Mouse (Mus musculus) heart, embryonic 14.5 days (tissue): ENCODE measurements around the gene 0610037L13Rik. TPM values are rescaled to one million over a fixed set of nuclear protein-coding genes. Genes with fewer than 3 reads are reported as not detected.

ENCODE experiments used
- ATAC-seq: fragments of 200-750 bp; cut with Nextera tagmentation; 2 replicates; pipeline ENCODE4 v1.8.0; 2017; ENCODE audit warnings: low read depth, moderate TSS enrichment; ENCODE audit not compliant: insufficient number of reproducible peaks, insufficient read depth, low FRiP score
- H3K27ac ChIP-seq, 2 experiments: fragments of 200-500 bp in 1 of 2; fragments of 300-500 bp in 1 of 2; sonication (generic) in 1 of 2; replicated peaks in 1 of 2; 2 replicates each; pipeline ENCODE4 v1.5.1; 2012 to 2014; ENCODE audit warnings: low read depth in 2 of 2, low read length in 2 of 2, control low read depth in 1 of 2, mild to moderate bottlenecking in 1 of 2, mixed read lengths in 1 of 2; ENCODE audit not compliant: control insufficient read depth in 1 of 2, insufficient read depth in 1 of 2
- H3K27me3 ChIP-seq: fragments of 300-500 bp; sonication (generic); 2 replicates; pipeline ENCODE4 v1.6.1; 2014; ENCODE audit warnings: mild to moderate bottlenecking, low read length, control low read depth; ENCODE audit not compliant: control insufficient read depth, insufficient read depth
- H3K36me3 ChIP-seq: fragments of 300-500 bp; sonication (generic); 2 replicates; pipeline ENCODE4 v1.6.1; 2014; ENCODE audit warnings: mild to moderate bottlenecking, control low read depth, low read length, mixed read lengths; ENCODE audit not compliant: control insufficient read depth, insufficient read depth
- H3K4me1 ChIP-seq, 2 experiments: fragments of 200-500 bp in 1 of 2; fragments of 300-500 bp in 1 of 2; sonication (generic) in 1 of 2; 2 replicates each; pipeline ENCODE4 v1.6.1; 2012 to 2014; ENCODE audit warnings: low read length in 2 of 2, control low read depth in 1 of 2, mixed read lengths in 1 of 2; ENCODE audit not compliant: control insufficient read depth in 2 of 2, insufficient read depth in 2 of 2
- H3K4me2 ChIP-seq: fragments of 300-500 bp; sonication (generic); 2 replicates; pipeline ENCODE4 v1.6.1; 2014; ENCODE audit warnings: mild to moderate bottlenecking, low read length
- H3K4me3 ChIP-seq, 2 experiments: fragments of 200-500 bp in 1 of 2; fragments of 300-500 bp in 1 of 2; sonication (generic) in 1 of 2; 2 replicates each; pipeline ENCODE4 v1.5.1; 2012 to 2014; ENCODE audit warnings: low read length in 2 of 2, mild to moderate bottlenecking in 2 of 2, control low read depth in 1 of 2, low read depth in 1 of 2, moderate library complexity in 1 of 2; ENCODE audit not compliant: control insufficient read depth in 1 of 2, insufficient read depth in 1 of 2
- H3K9ac ChIP-seq: fragments of 300-500 bp; sonication (generic); 2 replicates; pipeline ENCODE4 v1.6.1; 2014; ENCODE audit warnings: mild to moderate bottlenecking, low read length
- H3K9me3 ChIP-seq: fragments of 300-500 bp; sonication (generic); 2 replicates; pipeline ENCODE4 v1.6.1; 2016; ENCODE audit warnings: low read length, control low read depth; ENCODE audit not compliant: control insufficient read depth
- WGBS: fragments of 180-500 bp; shearing (Covaris S2); extraction: QIAGEN DNeasy Blood & Tissue Kit; methylation state at CpG from one replicate; pipeline ENCODE4 v1.1.7; 2014; 5-methylcytosine and 5-hydroxymethylcytosine counted together
- polyA plus RNA-seq: library from polyadenylated mRNA; unstranded; fragments of >200 nt; fragmentation: Nextera tagmentation; extraction: Ambion mirVana; gene quantifications from 2 replicates; pipeline ENCODE4 v1.2.1, GENCODE M21; 2014

Gene 0610037L13Rik
- polyA plus RNA-seq: 110 and 111 TPM in 2 replicates

DNA sequence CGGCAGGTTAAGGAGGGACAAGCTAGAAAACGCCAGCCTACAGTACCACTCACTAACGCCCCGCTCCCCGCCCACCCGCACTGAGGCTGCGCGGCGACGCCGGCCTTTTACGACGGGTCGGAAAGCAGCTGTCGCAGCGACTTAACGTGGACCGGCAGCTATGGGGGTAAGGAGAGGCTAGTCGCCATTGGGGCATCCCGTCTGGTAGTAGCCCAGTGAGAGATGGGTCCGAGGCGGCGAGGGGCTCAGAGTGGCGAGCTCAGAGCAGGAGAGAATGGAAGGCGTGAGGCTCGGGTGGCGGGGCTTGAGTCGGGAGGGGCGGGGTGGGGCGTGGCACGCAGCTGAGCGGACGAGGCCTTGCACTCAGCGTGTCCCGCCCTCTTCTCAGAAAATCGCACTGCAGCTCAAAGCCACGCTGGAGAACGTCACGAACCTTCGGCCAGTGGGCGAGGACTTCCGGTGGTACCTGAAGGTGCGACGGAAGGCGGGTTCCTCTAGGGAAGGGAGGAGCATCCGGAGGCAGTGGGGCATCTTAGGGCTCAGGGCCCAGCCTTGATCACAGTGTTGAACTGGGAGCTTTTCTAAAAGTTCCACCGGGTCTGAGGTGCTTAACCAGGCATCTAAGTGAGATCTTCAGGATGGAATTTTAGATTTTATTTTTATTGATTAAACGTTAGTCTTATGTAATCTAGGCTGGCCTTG lies at the start of gene 0610037L13Rik:
TSS of gene 0610037L13Rik (plus strand) at position 83 of the 702 bp plus-strand sequence.
- peak within 1 kb of the TSS; percentile 81 for H3K9ac ChIP-seq
- ATAC-seq: peak; percentile 91
- H3K27ac ChIP-seq: peak within 1 kb of the TSS; percentile 82 to 86
- no peaks in the 10 kb centered on the region for H3K9me3 ChIP-seq
- under 1% methylated on average over 48 of the region's 48 CpGs for WGBS
- peaks cover 63% of the 10 kb centered on the region for H3K36me3 ChIP-seq
- no peaks in the 10 kb centered on the region for H3K27me3 ChIP-seq
- H3K4me2 ChIP-seq: peak within 1 kb of the TSS; percentile 90
- peaks cover 0 to 12% of the 10 kb centered on the region in 2 experiments; a peak in 1 of 4 replicates for H3K4me1 ChIP-seq
- peak within 1 kb of the TSS; percentile 64 to 77 for H3K4me3 ChIP-seq

DNA sequence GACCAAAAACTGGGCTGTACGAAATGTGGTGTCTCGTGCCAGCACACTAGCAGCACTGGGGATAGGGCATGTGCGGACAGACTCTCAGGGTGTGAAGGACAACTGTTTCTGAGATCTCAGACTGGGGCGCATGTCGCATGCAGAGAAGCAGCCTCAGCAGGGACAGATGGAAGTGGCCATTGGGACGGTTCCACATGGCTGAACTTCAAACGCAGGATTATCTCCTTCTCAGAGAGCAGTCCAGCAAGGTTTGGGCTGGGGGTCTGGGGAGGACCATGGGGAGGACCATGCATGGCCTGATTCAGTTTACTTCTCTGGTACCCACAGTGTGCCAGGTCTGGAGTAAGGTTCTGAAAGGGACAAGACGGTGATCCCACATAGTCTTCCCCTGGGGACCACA lies 45.9 kb upstream of the 0610037L13Rik start:
- Histone ChIP-seq H3K9ac (no peak overlapping the region), H3K36me3 (no peaks in the 10 kb centered on the region), H3K4me2 (no peak overlapping the region), H3K27me3 (peaks cover 36% of the 10 kb centered on the region), H3K27ac (no peak overlapping the region), H3K9me3 (no peaks in the 10 kb centered on the region), H3K4me3 (no peak overlapping the region), H3K4me1 (peaks cover 0 to 7% of the 10 kb centered on the region in 2 experiments; a peak in 1 of 4 replicates)
- no peak for ATAC-seq
- WGBS: 74% methylated on average over 8 of the region's 8 CpGs

DNA sequence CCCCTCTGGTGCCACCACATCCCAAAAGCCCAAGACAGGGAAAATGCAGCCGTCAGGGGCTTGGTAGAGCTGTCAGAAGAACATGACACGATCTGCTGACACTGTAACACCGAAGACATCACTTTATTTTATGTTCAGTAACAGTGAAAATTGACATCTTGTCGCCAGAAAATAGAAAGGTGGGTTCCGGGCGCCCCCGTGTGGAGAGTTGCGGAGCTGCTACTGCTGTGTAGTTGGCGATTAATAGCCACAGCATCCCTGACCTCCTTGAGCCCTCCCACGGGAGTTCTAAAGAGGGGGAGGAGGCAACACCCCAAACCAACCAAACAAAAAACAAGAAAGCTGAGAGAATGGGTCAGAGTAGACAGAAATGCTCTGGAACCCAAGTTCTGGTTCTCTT lies 44.6 kb upstream of the 0610037L13Rik start:
- WGBS: 4% methylated on average over 10 of the region's 10 CpGs

DNA sequence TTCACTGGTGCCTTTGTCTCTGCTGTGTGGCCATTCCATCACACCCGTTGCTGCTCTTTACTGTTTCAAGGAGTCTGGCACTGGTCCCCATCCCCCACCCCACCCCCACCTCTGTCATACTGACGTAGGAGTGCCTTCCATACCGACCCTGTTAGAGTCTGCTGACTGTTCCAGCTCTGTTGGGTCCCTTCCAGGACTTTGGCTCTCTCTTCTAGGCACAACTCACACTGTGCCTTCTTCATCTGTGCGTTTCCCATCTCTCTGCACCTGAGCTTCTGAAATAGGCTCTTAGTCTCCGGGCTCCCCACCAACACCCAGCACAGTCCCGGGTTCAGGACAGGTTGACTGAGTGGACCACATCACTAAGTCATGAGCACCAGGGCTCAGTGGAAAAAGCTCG lies 42.8 kb upstream of the 0610037L13Rik start:
- ATAC-seq: no peak
- Histone ChIP-seq H3K4me3 (no peak overlapping the region), H3K4me2 (peak overlapping the region; percentile 66), H3K27ac (no peak overlapping the region), H3K9me3 (no peaks in the 10 kb centered on the region), H3K9ac (no peak overlapping the region), H3K36me3 (no peaks in the 10 kb centered on the region), H3K27me3 (peaks cover 40% of the 10 kb centered on the region), H3K4me1 (peaks cover 0 to 7% of the 10 kb centered on the region in 2 experiments; a peak in 1 of 4 replicates)
- WGBS: 57% methylated on average over 7 of the region's 7 CpGs

More for the DNA sequence above, 44.6 kb upstream of the 0610037L13Rik start:
- Histone ChIP-seq H3K27me3 (peaks cover 40% of the 10 kb centered on the region), H3K36me3 (no peaks in the 10 kb centered on the region), H3K4me1 (peaks cover 0 to 7% of the 10 kb centered on the region in 2 experiments; a peak in 1 of 4 replicates), H3K4me3 (no peak overlapping the region), H3K9me3 (no peaks in the 10 kb centered on the region), H3K27ac (no peak overlapping the region), H3K9ac (no peak overlapping the region), H3K4me2 (no peak overlapping the region)
- ATAC-seq: no peak

DNA sequence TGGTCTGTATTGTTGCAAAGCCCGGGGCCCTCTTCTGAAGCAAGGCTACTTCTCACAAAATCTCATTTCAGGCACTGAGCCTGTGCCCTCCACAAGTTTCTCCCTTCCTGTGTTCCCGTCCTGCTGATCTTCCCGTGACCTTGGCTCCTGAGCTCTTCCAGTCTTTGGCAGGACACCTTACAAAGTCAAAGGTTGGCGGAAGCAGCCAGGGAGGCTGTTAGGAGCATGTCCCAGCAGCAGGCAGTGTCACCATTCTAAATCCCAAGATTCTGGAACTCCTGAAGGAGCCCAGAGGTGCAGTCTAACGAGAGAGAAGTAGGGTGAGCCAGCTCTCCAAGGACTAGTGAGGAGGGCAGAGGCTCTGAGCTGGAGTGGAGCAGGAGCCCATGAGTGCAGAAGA lies 41.1 kb upstream of the 0610037L13Rik start:
- peaks cover 40% of the 10 kb centered on the region for H3K27me3 ChIP-seq

DNA sequence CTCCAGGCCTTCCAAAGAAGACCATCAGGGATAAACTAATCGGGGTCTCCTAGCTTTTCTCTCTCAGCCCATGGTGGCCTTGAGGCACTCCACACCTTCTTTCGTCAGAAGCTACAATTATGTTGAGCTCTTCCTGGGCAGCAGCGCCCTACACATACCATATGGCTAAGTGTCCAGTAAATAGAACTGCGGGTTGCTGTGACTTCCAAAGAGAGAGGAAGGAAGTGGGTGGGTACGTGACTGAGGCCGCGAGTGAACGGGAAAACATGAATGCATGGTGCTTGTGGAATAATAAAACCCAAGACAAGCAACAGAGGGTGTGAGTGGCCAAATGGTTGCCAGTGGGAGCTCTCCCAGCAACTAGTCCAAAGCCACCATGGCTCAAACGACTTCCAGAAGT lies 40.0 kb upstream of the 0610037L13Rik start:
- no peak overlapping the region for H3K27ac ChIP-seq
- no peak overlapping the region for H3K9ac ChIP-seq
- no peaks in the 10 kb centered on the region for H3K9me3 ChIP-seq
- H3K36me3 ChIP-seq: no peaks in the 10 kb centered on the region
- no peak for ATAC-seq
- H3K27me3 ChIP-seq: peaks cover 39% of the 10 kb centered on the region
- no peak overlapping the region for H3K4me3 ChIP-seq
- H3K4me1 ChIP-seq: peaks cover 0 to 7% of the 10 kb centered on the region in 2 experiments; a peak in 1 of 4 replicates
- no peak overlapping the region for H3K4me2 ChIP-seq
- 78% methylated on average over 9 of the region's 9 CpGs for WGBS

More for the DNA sequence above, 41.1 kb upstream of the 0610037L13Rik start:
- no peak overlapping the region for H3K4me2 ChIP-seq
- 67% methylated on average over 5 of the region's 5 CpGs for WGBS
- no peak overlapping the region for H3K9ac ChIP-seq
- no peaks in the 10 kb centered on the region for H3K36me3 ChIP-seq
- no peak for ATAC-seq
- H3K9me3 ChIP-seq: no peaks in the 10 kb centered on the region
- no peak overlapping the region for H3K4me3 ChIP-seq
- H3K27ac ChIP-seq: no peak overlapping the region
- peaks cover 0 to 7% of the 10 kb centered on the region in 2 experiments; a peak in 1 of 4 replicates for H3K4me1 ChIP-seq

DNA sequence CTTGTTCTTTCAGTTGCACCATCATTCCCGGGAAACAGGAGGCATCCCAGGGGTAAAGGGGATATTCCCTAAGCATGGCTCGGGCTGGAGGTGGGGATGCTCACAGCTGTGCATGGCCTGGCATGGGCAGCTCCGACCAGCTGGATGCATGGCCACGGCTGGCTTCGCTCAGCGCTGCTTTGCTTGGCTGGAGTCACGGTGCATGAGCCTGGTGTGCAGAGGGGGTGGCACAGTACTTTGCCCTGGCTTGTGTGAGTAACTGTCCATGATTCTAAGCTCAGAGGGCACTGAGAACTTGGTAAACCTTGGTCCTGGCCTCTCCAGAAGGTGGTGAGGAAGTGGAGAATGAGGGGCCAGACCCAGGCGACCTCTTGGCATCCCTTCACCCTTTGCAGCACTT lies 39.5 kb upstream of the 0610037L13Rik start:
- Histone ChIP-seq H3K9me3 (no peaks in the 10 kb centered on the region), H3K36me3 (no peaks in the 10 kb centered on the region), H3K4me2 (no peak overlapping the region), H3K9ac (no peak overlapping the region), H3K4me3 (no peak overlapping the region), H3K27ac (no peak overlapping the region), H3K4me1 (peaks cover 0 to 7% of the 10 kb centered on the region in 2 experiments; a peak in 1 of 4 replicates), H3K27me3 (peaks cover 36% of the 10 kb centered on the region)
- 87% methylated on average over 8 of the region's 8 CpGs for WGBS
- no peak for ATAC-seq
